Mouse (Mus musculus): ENCODE measurements around the gene Scarf2.

Gene Scarf2

DNA sequence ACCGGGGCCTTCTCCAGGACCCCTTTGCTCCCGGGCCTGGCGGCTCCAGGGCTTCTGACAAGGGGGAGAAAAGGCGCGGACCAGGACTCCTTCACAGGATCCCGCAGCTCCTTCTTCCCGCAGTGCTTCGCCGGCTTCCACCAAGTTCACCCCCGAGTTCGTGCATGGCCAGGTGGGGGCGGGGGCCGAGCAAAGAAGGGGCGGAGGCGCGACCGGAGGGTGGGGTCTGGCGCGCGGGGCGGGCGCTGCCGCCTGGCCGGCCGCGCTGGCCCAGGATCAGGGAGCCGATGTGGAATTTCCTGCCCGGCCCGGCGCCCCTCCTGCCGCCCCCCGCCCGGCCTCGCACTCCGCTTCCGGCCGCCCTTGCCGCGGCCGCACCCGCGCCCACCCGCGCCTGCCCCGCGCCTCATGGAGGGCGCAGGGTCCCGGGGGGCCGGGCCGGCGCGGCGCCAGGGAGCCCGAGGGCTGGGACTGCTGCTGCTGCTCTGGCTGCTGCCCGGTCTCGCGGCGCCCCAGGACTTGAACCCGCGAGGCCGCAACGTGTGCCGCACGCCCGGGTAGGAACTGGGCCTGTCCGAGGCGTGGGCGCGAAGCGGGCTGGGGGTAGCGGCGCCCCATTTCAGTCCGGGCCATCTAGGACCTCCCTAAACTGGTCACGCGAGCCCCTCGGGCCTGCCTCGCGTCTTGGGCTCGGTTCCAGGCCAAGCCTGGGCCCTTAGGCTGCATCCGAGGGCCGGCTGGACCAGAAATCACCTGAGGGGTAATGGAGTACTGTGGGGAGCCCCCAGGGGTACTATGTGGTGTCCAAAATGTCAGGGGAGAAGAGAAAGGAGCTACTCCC is at the start of gene Scarf2:
Gene Scarf2 (plus strand): TSS at position 312 of the 841 bp plus-strand sequence.
- peak; percentile 65 for DNase-seq (ENCODE audit: low spot score)

GRCm38 (mm10) chr16:17753001-17753400 is 44.1 kb upstream of the Scarf2 start:
- DNase-seq (ENCODE audit: low spot score): peak; percentile 66

DNA sequence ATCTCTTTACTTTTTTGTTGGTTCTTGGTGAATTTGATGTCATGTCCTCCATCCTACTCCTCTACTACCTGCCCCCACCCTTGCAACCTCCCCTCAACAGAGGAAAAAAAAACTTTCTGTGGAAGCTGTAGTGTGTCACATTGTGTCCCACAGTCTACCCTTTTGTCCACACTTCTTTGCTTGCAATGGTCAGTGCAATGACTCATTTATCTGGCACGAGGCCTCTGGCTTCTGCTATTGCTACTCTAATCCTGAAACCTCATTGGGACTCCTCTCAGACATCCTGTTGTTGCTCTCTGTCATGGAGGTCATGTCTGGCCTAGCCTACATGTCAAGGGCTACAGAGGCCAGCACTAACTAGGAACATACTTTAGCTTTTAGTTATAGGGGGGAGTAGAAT is 43.4 kb upstream of the Scarf2 start:
- DNase-seq (ENCODE audit: low spot score): peak; percentile 48

DNA sequence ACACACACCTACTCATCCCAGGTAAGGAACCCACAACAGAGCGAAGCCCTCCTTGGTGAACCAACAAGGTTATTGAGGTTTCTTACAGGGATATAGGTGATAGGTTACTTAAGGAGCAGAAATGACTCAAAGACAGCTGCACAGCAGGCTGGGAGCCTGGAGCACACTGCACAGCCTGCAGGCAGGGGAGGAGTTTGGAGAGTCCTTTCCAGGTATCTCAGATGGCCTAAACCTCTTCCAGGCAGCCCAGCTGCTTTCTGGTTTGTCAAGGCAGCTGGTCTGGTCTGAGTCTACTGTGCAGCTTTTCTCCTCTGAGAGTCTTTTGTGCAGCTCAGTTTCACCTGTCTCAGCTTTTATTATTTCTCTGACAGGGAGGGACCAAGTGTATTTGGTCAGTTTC is 39.3 kb upstream of the Scarf2 start:
- DNase-seq (ENCODE audit: low spot score): no peak

DNA sequence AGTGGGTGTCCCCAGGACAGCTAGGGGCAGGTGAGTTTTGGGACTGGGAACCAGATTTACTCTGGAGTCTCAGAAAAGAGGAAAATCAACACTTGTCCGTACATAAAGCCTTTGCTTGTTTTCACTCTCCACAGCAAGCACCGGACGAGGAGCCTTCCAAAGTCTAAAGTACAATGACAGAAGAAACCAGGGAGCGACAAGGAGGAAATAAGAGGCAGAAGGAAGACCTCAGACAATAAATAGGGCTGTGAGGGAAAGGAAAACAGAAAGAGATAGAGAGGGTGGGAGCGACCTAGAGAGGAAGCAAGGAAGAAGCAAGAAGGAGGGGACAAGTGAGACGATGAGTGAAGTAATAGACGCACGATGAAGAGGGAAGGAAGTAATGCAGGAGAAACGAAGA is 38.2 kb upstream of the Scarf2 start:
- DNase-seq (ENCODE audit: low spot score): no peak

DNA sequence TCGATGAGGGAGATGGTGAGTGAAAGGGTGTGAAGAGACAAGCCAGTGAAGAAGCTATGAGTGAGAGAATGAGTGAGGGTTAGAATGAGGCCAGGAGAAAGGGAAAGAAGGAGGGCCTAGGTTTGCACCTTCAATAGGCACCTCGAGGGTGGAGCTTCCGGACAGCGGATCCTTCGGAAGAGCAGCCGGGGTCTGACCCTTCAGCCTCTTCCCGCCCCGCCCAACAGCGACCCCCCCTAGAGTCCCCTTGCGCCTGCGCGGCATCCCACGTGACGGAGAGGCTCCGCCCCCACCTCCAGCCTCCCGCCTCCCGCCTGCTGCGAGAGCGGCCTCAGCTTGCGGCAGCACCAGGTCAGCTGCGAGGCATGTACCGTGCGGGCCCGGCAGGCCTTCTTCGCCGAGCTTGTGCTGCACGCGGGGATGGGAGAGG is 37.7 kb upstream of the Scarf2 start, which contains the start of gene Klhl22:
Gene Klhl22 (plus strand): TSS at position 275 of the 430 bp plus-strand sequence.
- DNase-seq (ENCODE audit: low spot score): peak; percentile 89

GRCm38 (mm10) chr16:17759813-17760321 is 37.2 kb upstream of the Scarf2 start:
- DNase-seq (ENCODE audit: low spot score): peak; percentile 52

DNA sequence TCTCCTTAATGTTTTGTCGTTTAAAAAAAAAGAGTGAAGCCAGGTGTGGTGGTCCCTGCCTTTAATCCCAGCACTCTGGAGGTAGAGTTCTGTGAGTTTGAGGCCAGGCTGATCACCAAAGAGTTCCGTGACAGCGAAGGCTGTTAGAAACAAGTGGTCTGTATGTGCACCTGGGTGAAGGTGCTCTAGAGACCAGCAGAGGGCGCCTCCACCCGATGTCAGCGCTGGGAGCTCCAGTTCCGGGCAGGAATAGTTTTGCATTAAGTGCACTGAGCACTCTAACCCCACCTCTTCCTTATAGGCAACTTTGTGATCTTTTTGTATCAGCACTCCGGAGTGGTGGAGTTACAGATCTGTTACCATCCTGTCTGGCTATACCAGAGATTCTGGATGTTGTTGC is 36.4 kb upstream of the Scarf2 start:
- DNase-seq (ENCODE audit: low spot score): peak; percentile 53

DNA sequence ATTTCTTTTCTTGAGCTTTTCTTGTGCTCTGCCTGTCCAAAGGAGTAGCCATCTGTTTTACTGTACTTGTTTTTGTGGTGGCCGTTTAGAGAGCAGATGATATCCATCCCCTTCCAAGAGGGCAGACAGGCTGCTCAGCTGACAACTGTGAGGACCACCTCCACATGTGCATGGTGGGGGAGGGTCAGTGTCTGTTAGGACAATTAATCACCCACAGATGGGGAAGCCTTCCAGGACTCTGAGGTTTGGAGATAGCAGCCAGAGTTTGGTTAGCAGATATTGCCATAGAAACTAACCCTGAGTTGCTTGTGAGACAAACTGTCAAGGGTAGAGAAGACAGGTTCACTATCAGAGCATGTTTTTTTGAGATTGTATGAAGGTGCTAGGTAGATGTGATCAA is 36.0 kb upstream of the Scarf2 start:
- peak; percentile 16 for DNase-seq (ENCODE audit: low spot score)

DNA sequence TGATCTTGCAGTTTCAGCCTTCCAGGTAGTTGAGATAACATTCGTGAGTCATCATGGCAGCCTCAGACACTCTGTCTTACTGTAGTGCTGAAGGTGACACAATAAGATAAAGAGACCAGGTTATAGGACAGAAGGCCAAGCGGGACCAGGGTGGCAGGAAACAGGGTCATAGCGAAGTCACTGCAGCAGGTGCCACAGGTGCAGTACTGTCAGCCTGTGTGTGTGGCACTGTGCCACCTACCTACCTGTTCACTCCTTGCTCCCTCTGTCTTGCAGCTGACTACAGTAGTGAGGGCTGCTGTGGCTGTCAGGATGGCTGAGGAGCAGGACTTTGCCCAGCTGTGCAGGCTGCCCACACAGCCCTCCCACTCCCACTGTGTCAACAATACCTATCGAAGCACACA is 33.0 kb upstream of the Scarf2 start:
- DNase-seq (ENCODE audit: low spot score): no peak

DNA sequence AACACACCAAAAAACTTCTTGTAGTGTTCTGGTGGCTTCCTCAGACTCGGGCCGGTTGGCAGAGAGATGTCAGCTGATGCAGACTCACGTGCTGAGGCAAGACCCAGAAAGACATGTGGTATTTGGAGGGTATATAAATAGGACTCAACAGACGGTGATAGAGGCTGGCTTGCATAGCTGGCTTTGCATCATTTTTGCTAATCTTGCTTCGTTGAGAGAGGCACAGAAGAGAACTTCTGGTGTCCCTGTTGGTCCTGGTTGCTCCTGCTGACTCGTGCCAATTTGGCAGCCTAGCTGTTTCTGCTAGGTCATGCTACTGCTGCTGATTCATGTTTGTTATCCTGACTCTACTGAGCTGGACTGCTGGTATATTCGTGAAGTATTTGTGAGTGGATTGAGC is 28.2 kb upstream of the Scarf2 start:
- peak; percentile 40 for DNase-seq (ENCODE audit: low spot score)

GRCm38 (mm10) chr16:17771117-17771865 is 25.8 kb upstream of the Scarf2 start:
- peak; percentile 30 for DNase-seq (ENCODE audit: low spot score)

DNA sequence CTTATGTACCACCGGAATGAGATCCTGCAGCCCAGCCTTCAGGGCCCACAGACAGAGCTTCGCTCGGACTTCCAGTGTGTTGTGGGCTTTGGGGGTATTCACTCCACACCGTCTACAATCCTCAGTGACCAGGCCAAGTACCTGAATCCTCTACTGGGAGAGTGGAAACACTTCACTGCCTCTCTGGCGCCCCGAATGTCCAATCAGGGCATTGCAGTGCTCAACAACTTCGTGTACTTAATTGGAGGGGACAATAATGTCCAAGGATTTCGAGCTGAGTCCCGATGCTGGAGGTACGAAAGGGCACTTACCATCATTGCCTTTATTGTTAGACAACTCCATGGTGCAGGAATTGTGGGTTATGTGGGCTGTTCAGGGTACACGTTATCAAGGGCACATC is 20.3 kb upstream of the Scarf2 start:
- DNase-seq (ENCODE audit: low spot score): no peak

DNA sequence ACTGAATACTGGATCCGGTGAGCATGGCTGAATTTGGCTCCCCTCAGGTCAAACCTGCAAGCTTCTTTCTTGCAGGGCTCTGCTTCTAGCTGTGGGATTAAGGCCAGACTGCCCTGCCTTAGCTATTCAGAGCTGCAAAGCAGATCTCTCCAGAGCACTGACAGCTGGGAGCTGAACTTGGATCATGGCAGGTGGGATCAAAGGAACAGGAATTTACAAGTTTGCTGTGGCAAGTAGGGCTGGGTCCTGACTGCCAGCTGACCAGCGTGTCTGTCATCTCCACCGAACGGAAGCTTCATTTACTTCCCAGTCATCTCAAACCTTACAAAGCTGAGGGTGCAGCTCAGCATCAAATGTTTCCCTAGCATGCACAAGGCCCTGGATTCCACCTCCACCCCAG is 18.9 kb upstream of the Scarf2 start:
- DNase-seq (ENCODE audit: low spot score): no peak

GRCm38 (mm10) chr16:17779692-17780091 is 17.4 kb upstream of the Scarf2 start:
- DNase-seq (ENCODE audit: low spot score): peak; percentile 53

DNA sequence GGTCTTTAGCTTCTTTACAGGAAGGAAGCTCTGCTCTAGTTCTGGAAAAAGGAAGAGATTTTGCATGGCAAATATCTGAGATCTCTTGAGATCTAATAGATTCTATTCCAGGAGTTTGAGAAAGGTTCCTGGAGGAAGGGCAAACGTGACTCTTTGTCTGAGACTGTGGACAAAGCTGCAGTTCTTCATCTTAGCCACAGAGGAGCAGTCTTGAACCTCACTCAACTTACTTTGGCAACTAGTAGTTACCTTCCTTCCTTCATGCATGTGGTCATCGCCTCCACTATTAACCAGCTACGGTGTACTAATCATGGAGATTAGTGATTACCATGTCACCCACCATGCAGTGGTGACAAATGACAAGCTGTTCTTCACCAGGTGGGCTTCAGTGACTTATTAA is 11.7 kb upstream of the Scarf2 start:
- DNase-seq (ENCODE audit: low spot score): peak; percentile 20

DNA sequence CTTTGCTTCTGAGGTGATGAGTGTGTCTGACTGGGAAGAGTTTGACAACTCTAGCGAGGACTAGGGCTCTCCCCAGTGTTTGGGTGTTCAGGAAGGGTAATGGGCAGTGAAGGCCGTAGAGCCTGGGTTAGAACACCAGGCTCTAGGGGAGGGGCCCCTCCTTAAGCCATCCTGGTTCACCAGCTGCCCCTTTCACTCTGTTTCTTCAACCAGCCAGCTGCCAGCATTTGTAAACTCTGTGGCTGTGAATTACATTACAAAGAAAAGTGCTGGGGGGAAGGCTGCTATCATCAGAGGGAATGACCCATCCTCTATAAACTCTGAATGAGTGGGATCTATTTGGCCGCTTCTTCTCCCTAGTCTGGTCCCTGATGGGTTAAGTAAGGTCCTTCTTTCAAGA is 4.4 kb upstream of the Scarf2 start:
- DNase-seq (ENCODE audit: low spot score): no peak

DNA sequence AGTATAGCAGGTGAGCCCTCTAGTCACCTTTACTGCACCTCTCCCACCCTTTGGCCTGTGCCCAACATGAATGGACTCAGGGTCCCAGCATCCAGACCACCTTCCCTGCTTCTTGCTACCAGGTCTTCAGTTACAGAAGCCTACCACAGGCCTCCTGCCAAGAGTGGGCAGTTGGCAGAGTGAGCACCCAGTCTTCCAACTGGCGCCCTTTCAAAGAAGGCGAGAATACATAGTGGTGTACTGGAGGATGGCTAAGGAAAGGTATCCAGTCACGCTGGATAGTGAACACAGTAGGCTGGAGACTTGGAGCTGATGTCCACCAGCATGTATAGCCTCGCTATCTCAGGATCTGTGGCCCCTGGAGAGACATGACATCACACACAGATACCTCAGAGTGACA is 3.0 kb upstream of the Scarf2 start:
- no peak for DNase-seq (ENCODE audit: low spot score)

DNA sequence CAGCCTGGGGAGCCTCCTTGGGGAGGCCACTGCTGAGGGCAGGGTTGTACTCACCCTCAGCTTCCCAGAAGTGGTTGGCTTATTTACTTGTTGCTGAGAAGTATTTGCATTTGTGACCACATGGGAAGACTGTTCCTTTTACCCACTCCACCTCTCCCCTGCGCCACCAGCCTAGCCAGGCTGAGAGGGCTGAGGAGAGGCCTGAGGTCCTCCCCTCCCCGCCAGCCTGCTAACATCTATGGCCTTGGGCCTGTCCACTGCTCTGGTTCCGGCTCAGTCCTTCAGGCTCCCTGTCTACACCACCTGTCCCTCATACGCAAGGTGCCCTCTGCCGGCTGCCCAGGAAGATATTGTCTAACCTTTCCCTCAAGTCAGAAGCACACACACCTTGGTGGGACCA is 1.4 kb upstream of the Scarf2 start:
- no peak for DNase-seq (ENCODE audit: low spot score)

DNA sequence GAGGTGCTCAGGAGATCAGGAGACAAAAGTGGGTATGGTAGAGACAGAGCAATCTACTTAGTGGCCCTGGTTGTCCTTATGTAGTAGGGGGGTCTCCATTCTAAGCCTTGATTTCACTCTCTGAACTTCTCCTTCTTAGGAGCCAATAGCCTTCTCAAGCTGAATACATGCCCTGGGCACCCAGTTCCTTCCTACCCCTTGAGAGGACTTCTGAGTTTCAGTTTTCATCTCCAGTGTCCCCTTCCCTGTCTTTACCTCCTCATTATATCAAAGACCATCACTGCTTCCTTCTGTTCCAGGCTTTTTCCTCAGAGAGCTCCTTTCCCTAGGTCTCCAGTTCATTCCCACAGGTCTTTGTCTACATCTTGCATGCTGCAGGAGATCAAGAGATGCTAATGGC is 563 bp upstream of the Scarf2 start:
- no peak for DNase-seq (ENCODE audit: low spot score)

DNA sequence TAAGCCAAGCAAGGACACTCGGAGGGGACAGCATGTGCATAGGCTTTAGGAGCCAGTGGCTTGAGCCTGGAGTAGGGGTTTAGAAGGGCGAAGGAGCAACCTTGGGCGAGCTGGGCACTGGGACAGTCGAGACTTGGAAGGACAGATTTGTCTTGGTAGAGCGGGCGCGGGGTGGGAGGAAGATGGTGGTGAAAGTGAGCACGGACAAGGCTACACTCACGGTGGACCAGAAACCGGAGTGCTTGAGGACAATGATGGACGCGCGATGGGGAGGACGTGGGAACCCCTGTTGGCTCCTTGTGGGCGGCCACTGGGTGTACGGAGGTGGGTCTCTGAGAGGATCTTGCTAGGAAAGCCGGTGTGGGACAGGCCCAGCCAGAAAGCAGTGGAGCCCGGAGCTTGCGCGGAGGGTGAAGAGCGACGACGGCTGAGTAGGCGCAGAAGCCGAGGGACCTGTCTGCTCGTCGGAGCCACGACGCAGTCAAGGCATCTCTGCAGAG is 780 bp downstream of the Scarf2 start:
- DNase-seq (ENCODE audit: low spot score): peak; percentile 63

GRCm38 (mm10) chr16:17798321-17799180 is 1.5 kb downstream of the Scarf2 start:
- DNase-seq (ENCODE audit: low spot score): peak; percentile 76

Measured in MN1 (cell line).